Mouse (Mus musculus) effector memory CD4-positive, alpha-beta T cell, adult 5 months (primary cell): ENCODE measurements around the gene Gm45261. TPM values are rescaled to one million over a fixed set of nuclear protein-coding genes. Genes with fewer than 3 reads are reported as not detected.

ENCODE experiments used
- polyA plus RNA-seq: library from polyadenylated mRNA; unstranded; fragments of 100-300 nt; shearing (Covaris generic); gene quantifications from one replicate; pipeline ENCODE4 v1.2.1, GENCODE M21; 2017

Gm45261 gene
- not detected for polyA plus RNA-seq

GRCm38 (mm10) chr1:80461348-80461747 is at the start of gene Gm45261:
TSS of gene Gm45261 (minus strand) at chr1:80461448.

Other genes with a start within 250 kb of the Gm45261 start
- gene Fam124b, start 243.0 kb downstream of the Gm45261 start, polyA plus RNA-seq: 2.1 TPM
- gene Cul3, start 121.0 kb downstream of the Gm45261 start, polyA plus RNA-seq: 258 TPM